Mouse (Mus musculus) small intestine, adult 2 months (tissue): ENCODE data around the gene Btbd1. TPM values are rescaled to one million over a fixed set of nuclear protein-coding genes. Genes with fewer than 3 reads are reported as not detected.

Experiments used
- H3K27ac ChIP-seq: fragments of 200-500 bp; 2 replicates; pipeline ENCODE4 v1.5.1; 2012; ENCODE audit warnings: low read depth, low read length, control low read depth, inconsistent platforms; ENCODE audit not compliant: insufficient read depth
- H3K27me3 ChIP-seq: fragments of 200-500 bp; 2 replicates; pipeline ENCODE4 v1.6.1; 2012; ENCODE audit warnings: mild to moderate bottlenecking, moderate library complexity, low read length, inconsistent platforms; ENCODE audit not compliant: control insufficient read depth, insufficient read depth
- H3K36me3 ChIP-seq: fragments of 200-500 bp; 2 replicates; pipeline ENCODE4 v1.6.1; 2012; ENCODE audit warnings: mild to moderate bottlenecking, low read length, control low read depth, inconsistent platforms; ENCODE audit not compliant: control insufficient read depth, insufficient read depth
- H3K4me1 ChIP-seq: fragments of 200-500 bp; 2 replicates; pipeline ENCODE4 v1.6.1; 2012; ENCODE audit warnings: low read length, inconsistent platforms, mixed read lengths; ENCODE audit not compliant: control insufficient read depth, insufficient read depth, insufficient read length
- H3K4me3 ChIP-seq: fragments of 200-500 bp; 2 replicates; pipeline ENCODE4 v1.5.1; 2012; ENCODE audit warnings: low read depth, mild to moderate bottlenecking, control low read depth, inconsistent platforms, low read length, moderate library complexity
- CTCF ChIP-seq: fragments of 200-500 bp; IDR thresholded peaks from 2 replicates; pipeline ENCODE4 v1.5.1; 2012; ENCODE audit warnings: low read depth, mild to moderate bottlenecking, control low read depth, inconsistent platforms, low read length, moderate library complexity, mixed read lengths; ENCODE audit not compliant: insufficient replicate concordance, insufficient read length; ENCODE audit errors: extremely low read depth
- POLR2A ChIP-seq: fragments of 200-500 bp; IDR thresholded peaks from 2 replicates; pipeline ENCODE4 v1.6.1; 2012; ENCODE audit warnings: low read depth, mild to moderate bottlenecking, control low read depth, inconsistent platforms, low read length, moderate library complexity
- WGBS: fragments of 180-500 bp; shearing (Covaris S2); methylation state at CpG from one replicate; pipeline ENCODE4 v1.1.7; 2018; 5-methylcytosine and 5-hydroxymethylcytosine counted together
- polyA plus RNA-seq: library from polyadenylated mRNA; depleted of rRNA; stranded (reverse); fragments of >200 nt; gene quantifications from 2 replicates; pipeline ENCODE4 v1.2.3, GENCODE M21; 2012

Btbd1 gene
- polyA plus RNA-seq, 1 experiment = 18.3 TPM

DNA sequence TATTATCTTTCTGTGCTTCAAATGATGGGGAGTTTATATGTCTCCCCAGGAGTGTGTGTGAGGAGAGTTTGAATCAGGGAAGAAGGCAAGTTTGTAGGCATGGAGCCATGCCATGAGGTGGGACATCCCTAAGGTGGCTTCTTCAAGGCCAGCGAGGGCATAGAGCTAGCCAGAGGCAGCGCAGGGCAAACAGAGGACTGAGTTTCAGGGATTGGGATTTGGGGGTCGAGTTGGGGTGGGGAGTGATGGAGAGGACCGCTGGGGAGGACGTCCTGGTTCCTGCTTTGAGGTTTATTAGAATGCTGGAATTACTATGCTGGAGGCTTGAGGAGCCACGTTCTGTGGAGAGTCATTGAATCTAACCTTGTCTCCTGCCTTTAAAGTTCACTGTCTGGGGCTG, 36.7 kb upstream of the Btbd1 start:
- no peaks in the 10 kb centered on the region; the same call in 1 of the 2 replicates for H3K27me3 ChIP-seq

DNA sequence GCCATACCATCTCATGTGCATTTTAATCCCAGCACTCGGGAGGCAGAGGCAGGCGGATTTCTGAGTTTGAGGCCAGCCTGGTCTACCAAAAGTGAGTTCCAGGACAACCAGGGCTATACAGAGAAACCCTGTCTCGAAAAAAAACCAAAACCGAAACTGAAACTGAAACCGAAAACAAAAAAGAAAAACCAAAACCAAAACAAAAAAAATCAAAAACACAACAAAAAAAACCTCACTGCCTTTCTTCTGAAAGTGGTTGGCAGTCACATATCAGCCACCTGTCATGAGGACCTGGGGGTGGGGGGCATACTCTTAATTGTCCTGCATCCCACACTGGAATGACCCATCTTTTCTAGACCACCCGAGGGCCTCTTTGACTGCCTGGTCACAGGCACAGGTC, 35.3 kb upstream of the Btbd1 start:
- no peaks in the 10 kb centered on the region; the same call in 1 of the 2 replicates for H3K27me3 ChIP-seq
- H3K27ac ChIP-seq = no peak overlapping the region
- H3K4me3 ChIP-seq = no peak overlapping the region
- peaks cover 7% of the 10 kb centered on the region; the same call in 1 of the 2 replicates for H3K4me1 ChIP-seq
- H3K36me3 ChIP-seq = no peaks in the 10 kb centered on the region
- TF ChIP-seq CTCF (no peak), POLR2A (no peak)
- 76% methylated on average over 6 of the region's 6 CpGs for WGBS

More for the DNA sequence above, 36.7 kb upstream of the Btbd1 start:
- peaks cover 7% of the 10 kb centered on the region; the same call in 1 of the 2 replicates for H3K4me1 ChIP-seq
- H3K36me3 ChIP-seq = no peaks in the 10 kb centered on the region
- no peak overlapping the region for H3K4me3 ChIP-seq
- TF ChIP-seq CTCF = no peak
- no peak for TF ChIP-seq POLR2A
- 91% methylated on average over 6 of the region's 6 CpGs for WGBS
- H3K27ac ChIP-seq = no peak overlapping the region

GRCm38 (mm10) chr7:81862587-81863583, 33.7 kb upstream of the Btbd1 start:
- Histone ChIP-seq H3K36me3 (no peaks in the 10 kb centered on the region), H3K4me3 (peak overlapping the region; percentile 33), H3K27me3 (peaks cover 13% of the 10 kb centered on the region), H3K4me1 (peaks cover 7% of the 10 kb centered on the region; the same call in 1 of the 2 replicates), H3K27ac (peak overlapping the region; percentile 46)
- WGBS = 68% methylated on average over 24 of the region's 24 CpGs
- TF ChIP-seq POLR2A = no peak
- no peak for TF ChIP-seq CTCF

- Histone ChIP-seq H3K4me1 (peaks cover 7% of the 10 kb centered on the region; the same call in 1 of the 2 replicates), H3K27me3 (peaks cover 13% of the 10 kb centered on the region), H3K4me3 (no peak overlapping the region), H3K27ac (no peak overlapping the region), H3K36me3 (no peaks in the 10 kb centered on the region)
- TF ChIP-seq CTCF (no peak), POLR2A (no peak)
- WGBS = 58% methylated on average over 4 of the region's 4 CpGs
These were observed 32.7 kb upstream of the Btbd1 start for GRCm38 (mm10) chr7:81861921-81862320.

DNA sequence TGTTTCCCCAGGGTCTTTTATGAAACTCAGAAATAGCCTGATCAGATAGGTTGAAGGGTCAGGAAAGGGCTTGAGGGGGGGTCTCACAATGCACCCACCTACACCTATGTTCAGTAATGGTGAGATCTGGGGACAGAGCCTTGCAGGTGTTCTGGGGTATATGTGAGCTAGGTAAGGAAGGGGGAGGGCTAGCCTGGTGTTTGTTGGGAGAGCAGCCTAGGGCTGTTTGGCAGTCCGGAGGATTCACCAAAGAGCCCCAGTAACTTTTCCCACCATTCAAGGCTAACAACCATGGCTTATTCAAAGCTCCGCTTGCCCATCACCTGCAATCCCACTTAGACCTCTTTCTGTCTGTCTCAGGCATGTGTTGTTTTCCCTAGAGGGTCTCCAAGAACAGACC, 32.2 kb upstream of the Btbd1 start:
- H3K4me3 ChIP-seq = no peak overlapping the region
- TF ChIP-seq CTCF (no peak), POLR2A (no peak)
- no peaks in the 10 kb centered on the region for H3K36me3 ChIP-seq
- whole genome bisulfite sequencing = 84% methylated on average over 2 of the region's 2 CpGs
- peak overlapping the region; percentile 1; the same call in 1 of the 2 replicates for H3K27ac ChIP-seq
- H3K4me1 ChIP-seq = peaks cover 7% of the 10 kb centered on the region; the same call in 1 of the 2 replicates
- H3K27me3 ChIP-seq = peaks cover 13% of the 10 kb centered on the region

DNA sequence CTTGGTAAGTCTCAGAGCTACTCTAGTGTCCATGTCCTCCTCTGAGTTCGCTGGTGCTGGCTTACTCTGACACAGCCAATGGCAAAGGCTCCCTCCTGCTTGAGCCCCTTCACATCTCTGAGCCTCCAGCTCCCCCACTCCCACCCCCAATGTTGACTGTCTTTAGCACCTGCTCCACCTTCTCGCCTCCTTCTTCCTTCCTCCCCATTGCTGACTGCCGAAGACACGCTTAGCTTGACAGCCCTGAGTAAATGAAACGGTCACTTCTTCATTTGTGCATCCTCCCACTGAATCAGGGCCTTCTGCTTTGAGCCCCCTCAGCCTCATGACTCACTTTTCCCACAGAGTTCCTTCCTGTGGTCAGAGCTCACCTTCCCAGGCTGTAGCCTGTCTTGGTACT, 31.8 kb upstream of the Btbd1 start:
- H3K36me3 ChIP-seq = no peaks in the 10 kb centered on the region
- H3K27ac ChIP-seq = peak overlapping the region; percentile 38; the same call in 1 of the 2 replicates
- TF ChIP-seq CTCF = no peak
- no peak for TF ChIP-seq POLR2A
- WGBS = 36% methylated on average over 5 of the region's 5 CpGs
- 0 out of 2 replicates have a peak overlapping the region, but pooled peaks have one; percentile 8 for H3K4me3 ChIP-seq
- H3K27me3 ChIP-seq = peaks cover 13% of the 10 kb centered on the region
- H3K4me1 ChIP-seq = peaks cover 7% of the 10 kb centered on the region; the same call in 1 of the 2 replicates

DNA sequence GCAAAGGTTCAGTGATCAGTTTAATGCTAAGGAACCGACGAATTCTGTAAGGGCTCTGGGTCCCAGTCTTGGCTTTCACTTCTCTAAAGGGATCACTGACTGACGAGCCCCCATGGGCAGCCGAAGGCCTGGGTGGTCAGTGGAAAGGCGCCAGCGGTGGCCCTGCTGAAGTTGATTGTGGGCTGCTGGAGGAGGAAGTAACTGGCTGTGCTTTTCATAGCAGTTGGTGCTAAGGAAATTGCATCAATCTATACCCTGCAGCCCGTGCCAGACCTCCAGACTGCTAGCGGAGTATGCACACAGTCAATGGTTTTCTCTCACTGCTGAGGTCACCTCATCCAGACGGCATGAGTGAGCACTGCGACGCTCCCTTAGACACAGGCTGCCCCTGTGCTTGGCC, 30.8 kb upstream of the Btbd1 start:
- H3K27ac ChIP-seq = peak overlapping the region; percentile 38
- H3K36me3 ChIP-seq = no peaks in the 10 kb centered on the region
- H3K27me3 ChIP-seq = peaks cover 13% of the 10 kb centered on the region
- peak overlapping the region; percentile 64 for H3K4me3 ChIP-seq
- WGBS = 48% methylated on average over 11 of the region's 11 CpGs
- no peak for TF ChIP-seq CTCF
- TF ChIP-seq POLR2A = no peak
- peaks cover 7% of the 10 kb centered on the region; the same call in 1 of the 2 replicates for H3K4me1 ChIP-seq
